ENCODE assay signal across 10 mouse cellular contexts in the genomic region with DNA sequence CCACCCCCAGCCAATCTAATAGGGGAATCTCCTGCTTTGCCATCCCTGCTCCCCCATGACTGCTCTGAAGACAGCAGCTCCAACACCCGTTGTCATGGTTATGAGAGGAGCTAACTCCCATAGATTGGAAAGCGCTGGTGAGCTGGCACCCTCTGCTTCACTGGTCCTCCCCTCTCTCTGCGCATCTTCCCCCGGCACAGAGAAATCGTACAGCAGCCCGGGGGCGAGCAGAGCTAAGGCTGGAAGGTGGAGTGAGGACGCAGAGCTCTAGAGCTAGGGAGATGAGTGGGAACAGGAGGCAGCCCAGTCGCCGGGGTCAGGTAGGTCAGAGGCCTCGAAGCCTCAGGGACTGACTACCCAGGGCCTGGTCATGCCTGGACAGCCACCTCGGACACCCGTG. TPM values are rescaled to one million over a fixed set of nuclear protein-coding genes. Genes with fewer than 3 reads are reported as not detected.
DNase-seq lines count a peak whose midpoint lies in the region; ATAC-seq and TF ChIP-seq lines count a peak whose summit lies in the region.
"Had no signal": no experiment of that assay in that cellular context is flagged by ENCODE, and none has a peak within 500 bp of the region (broad histone marks: within the 10 kb centered on the region; RNA-seq: fewer than 3 reads in every experiment).

No protein-coding gene starts in this region.

- H3K79me2 ChIP-seq in C2C12 (ENCODE audit: control insufficient read depth, insufficient read depth), result peaks cover 93% of the 10 kb centered on the region

- H3K36me3 ChIP-seq in hindbrain, embryonic 13.5 days, result peaks cover 67% of the 10 kb centered on the region
- H3K36me3 ChIP-seq in hindbrain, embryonic 16.5 days (ENCODE audit: control insufficient read depth, insufficient read depth, low read length), result peaks cover 42% of the 10 kb centered on the region
- H3K36me3 ChIP-seq in C2C12 (ENCODE audit: control insufficient read depth, insufficient read depth), result peaks cover 60% of the 10 kb centered on the region
- peaks cover 79% of the 10 kb centered on the region for H3K36me3 ChIP-seq in embryonic facial prominence, embryonic 13.5 days

- intact Hi-C loops in left cerebral cortex, adult 2 months (cut with DNase I), result no loop called here

- H3K27ac ChIP-seq in hindbrain, embryonic 13.5 days, result 0 out of 2 replicates have a peak overlapping the region, but pooled peaks have one; percentile 18
- H3K27ac ChIP-seq in hindbrain, embryonic 16.5 days (ENCODE audit: low read depth, low read length), result no peak overlapping the region
- no peak overlapping the region for H3K27ac ChIP-seq in embryonic facial prominence, embryonic 13.5 days
- H3K27ac ChIP-seq in left cerebral cortex, adult 2 months, result peak overlapping the region; percentile 98

- H3K4me2 ChIP-seq in hindbrain, embryonic 13.5 days, result no peak overlapping the region
- no peak overlapping the region for H3K4me2 ChIP-seq in hindbrain, embryonic 16.5 days (ENCODE audit: low read length)
- H3K4me2 ChIP-seq in embryonic facial prominence, embryonic 13.5 days, result no peak overlapping the region

- no peaks in the 10 kb centered on the region for H3K27me3 ChIP-seq in hindbrain, embryonic 13.5 days
- H3K27me3 ChIP-seq in hindbrain, embryonic 16.5 days (replicated peaks; ENCODE audit: control insufficient read depth, insufficient read depth, low read length), result no peaks in the 10 kb centered on the region
- H3K27me3 ChIP-seq in C2C12 (ENCODE audit: control insufficient read depth, insufficient read depth, insufficient read length), result no peaks in the 10 kb centered on the region
- H3K27me3 ChIP-seq in embryonic facial prominence, embryonic 13.5 days, result no peaks in the 10 kb centered on the region

- ATAC-seq in hindbrain, embryonic 13.5 days (ENCODE audit: low FRiP score), result no peak
- no peak for ATAC-seq in hindbrain, embryonic 16.5 days
- ATAC-seq in embryonic facial prominence, embryonic 13.5 days (ENCODE audit: insufficient number of reproducible peaks, insufficient read depth, low FRiP score, low TSS enrichment, low read depth), result no peak

- H3K4me1 ChIP-seq in hindbrain, embryonic 13.5 days (replicated peaks), result peaks cover 67% of the 10 kb centered on the region
- H3K4me1 ChIP-seq in hindbrain, embryonic 16.5 days (ENCODE audit: control insufficient read depth, insufficient read depth, low read depth, low read length), result peaks cover 28% of the 10 kb centered on the region
- H3K4me1 ChIP-seq in embryonic facial prominence, embryonic 13.5 days, result peaks cover 27% of the 10 kb centered on the region

- WGBS in hindbrain, embryonic 13.5 days, result 73% methylated on average over 12 of the region's 13 CpGs
- 76% methylated on average over 13 of the region's 13 CpGs for WGBS in hindbrain, embryonic 16.5 days
- WGBS in embryonic facial prominence, embryonic 13.5 days, result 53% methylated on average over 13 of the region's 13 CpGs

- TF ChIP-seq CTCF in C2C12 (IDR thresholded peaks at IDR 0.05; ENCODE audit: control insufficient read depth, insufficient read depth, insufficient read length), result no peak
- TF ChIP-seq CTCF in left cerebral cortex, adult 2 months (IDR thresholded peaks at IDR 0.05), result no peak

- H3K9ac ChIP-seq in hindbrain, embryonic 13.5 days, result peak overlapping the region; percentile 53; the same call in 1 of the 2 replicates
- H3K9ac ChIP-seq in hindbrain, embryonic 16.5 days (ENCODE audit: low read depth, low read length), result no peak overlapping the region
- peak overlapping the region; percentile 44; the same call in 1 of the 2 replicates for H3K9ac ChIP-seq in embryonic facial prominence, embryonic 13.5 days

- H3ac ChIP-seq in C2C12 (ENCODE audit: control insufficient read depth, insufficient read length, low read depth), result peak overlapping the region; percentile 19

- no peaks in the 10 kb centered on the region for H3K9me3 ChIP-seq in hindbrain, embryonic 13.5 days
- H3K9me3 ChIP-seq in hindbrain, embryonic 16.5 days (ENCODE audit: control insufficient read depth, low read length), result no peaks in the 10 kb centered on the region
- H3K9me3 ChIP-seq in embryonic facial prominence, embryonic 13.5 days, result no peaks in the 10 kb centered on the region

- H3K4me3 ChIP-seq in hindbrain, embryonic 13.5 days, result no peak overlapping the region
- no peak overlapping the region for H3K4me3 ChIP-seq in hindbrain, embryonic 16.5 days (ENCODE audit: low read length)
- no peak overlapping the region for H3K4me3 ChIP-seq in C2C12 (ENCODE audit: insufficient read depth, poor library complexity, severe bottlenecking)
- no peak overlapping the region for H3K4me3 ChIP-seq in embryonic facial prominence, embryonic 13.5 days
- peak overlapping the region; percentile 59 for H3K4me3 ChIP-seq in left cerebral cortex, adult 2 months
- H3K4me3 ChIP-seq: erythroblast, embryonic 14.5 days had no signal

- DNase-seq in left cerebral cortex, adult 2 months (ENCODE audit: extremely low spot score in 1 of 2, low spot score in 2 of 2), result peak; percentile 80
- no peak for DNase-seq in ovary, postnatal 10 days (ENCODE audit: low spot score)
- no peak for DNase-seq in adrenal gland, postnatal 25 days
- DNase-seq: kidney, adult 11 months; midbrain, embryonic 14.5 days had no signal

- H3K79me3 ChIP-seq in C2C12 (ENCODE audit: low read depth), result peaks cover 61% of the 10 kb centered on the region

TF ChIP-seq in C2C12, 6 proteins besides CTCF, POLR2A, EP300 and RAD21:
- TF ChIP-seq MAX (IDR thresholded peaks at IDR 0.05), result no peak
- no peak for TF ChIP-seq USF1 (IDR thresholded peaks at IDR 0.05; ENCODE audit: low read depth)
- TF ChIP-seq MYOG (IDR thresholded peaks at IDR 0.05; ENCODE audit: control insufficient read depth, extremely low read depth, insufficient read length), result no peak
- no peak for TF ChIP-seq CEBPB (IDR thresholded peaks at IDR 0.05; ENCODE audit: low read depth)
- no peak for TF ChIP-seq FOSL1 (IDR thresholded peaks at IDR 0.05; ENCODE audit: insufficient read depth, low read length, poor library complexity, severe bottlenecking)
- no peak for TF ChIP-seq MYOD1 (IDR thresholded peaks at IDR 0.05; ENCODE audit: control insufficient read depth, insufficient read length, low read depth)
TF ChIP-seq in C2C12: peak in this region for 0.

RNA-seq across cellular contexts. Expression of a gene that starts 23.5 kb away (rescaled TPM):
- polyA plus RNA-seq in hindbrain, embryonic 13.5 days (2015; fragmentation: Nextera tagmentation; extraction: Ambion mirVana), result 160 and 165 TPM in 2 replicates
- polyA plus RNA-seq in hindbrain, embryonic 16.5 days (2015; fragmentation: Nextera tagmentation; extraction: Ambion mirVana), result 79.0 and 104 TPM in 2 replicates
- 88.3 TPM for polyA plus RNA-seq in C2C12 (2012; fragmentation: generic; extraction: Trizol)
- polyA plus RNA-seq in embryonic facial prominence, embryonic 13.5 days (2015; fragmentation: Nextera tagmentation; extraction: Ambion mirVana), result 91.6 and 99.4 TPM in 2 replicates
- total RNA-seq in left cerebral cortex, adult 2 months (2021), result 100 to 1,000 TPM; 239 to 266 TPM
- total RNA-seq in adrenal gland, postnatal 25 days (2021), result 35.4 and 35.9 TPM in 2 replicates

RNA-seq across cellular contexts. Expression of a gene that starts 23.7 kb away (rescaled TPM):
- not detected in 2 replicates for polyA plus RNA-seq in hindbrain, embryonic 13.5 days (2015; fragmentation: Nextera tagmentation; extraction: Ambion mirVana)
- polyA plus RNA-seq in hindbrain, embryonic 16.5 days (2015; fragmentation: Nextera tagmentation; extraction: Ambion mirVana), result not detected in 2 replicates
- polyA plus RNA-seq in C2C12 (2012; fragmentation: generic; extraction: Trizol), result 0.05 TPM
- polyA plus RNA-seq in embryonic facial prominence, embryonic 13.5 days (2015; fragmentation: Nextera tagmentation; extraction: Ambion mirVana), result not detected in 2 replicates
- total RNA-seq in left cerebral cortex, adult 2 months (2021), result not detected
- total RNA-seq in adrenal gland, postnatal 25 days (2021), result not detected in 2 replicates
- polyA plus RNA-seq: erythroblast, embryonic 14.5 days; midbrain, embryonic 14.5 days had no signal

RNA-seq across cellular contexts. Expression of a gene that starts 53.6 kb away (rescaled TPM):
- 154 and 163 TPM in 2 replicates for polyA plus RNA-seq in hindbrain, embryonic 13.5 days (2015; fragmentation: Nextera tagmentation; extraction: Ambion mirVana)
- 133 and 167 TPM in 2 replicates for polyA plus RNA-seq in hindbrain, embryonic 16.5 days (2015; fragmentation: Nextera tagmentation; extraction: Ambion mirVana)
- polyA plus RNA-seq in C2C12 (2012; fragmentation: generic; extraction: Trizol), result 351 TPM
- 259 and 274 TPM in 2 replicates for polyA plus RNA-seq in embryonic facial prominence, embryonic 13.5 days (2015; fragmentation: Nextera tagmentation; extraction: Ambion mirVana)
- 10 to 100 TPM; 90.2 to 90.3 TPM for total RNA-seq in left cerebral cortex, adult 2 months (2021)
- total RNA-seq in adrenal gland, postnatal 25 days (2021), result 199 and 214 TPM in 2 replicates

RNA-seq across cellular contexts. Expression of a gene that starts 56.4 kb away (rescaled TPM):
- 97.7 and 99.4 TPM in 2 replicates for polyA plus RNA-seq in hindbrain, embryonic 13.5 days (2015; fragmentation: Nextera tagmentation; extraction: Ambion mirVana)
- 70.2 and 81.8 TPM in 2 replicates for polyA plus RNA-seq in hindbrain, embryonic 16.5 days (2015; fragmentation: Nextera tagmentation; extraction: Ambion mirVana)
- 14.4 TPM for polyA plus RNA-seq in C2C12 (2012; fragmentation: generic; extraction: Trizol)
- polyA plus RNA-seq in embryonic facial prominence, embryonic 13.5 days (2015; fragmentation: Nextera tagmentation; extraction: Ambion mirVana), result 92.5 and 106 TPM in 2 replicates
- 10 to 100 TPM; 55.3 to 59.3 TPM for total RNA-seq in left cerebral cortex, adult 2 months (2021)
- total RNA-seq in adrenal gland, postnatal 25 days (2021), result 64.9 and 69.4 TPM in 2 replicates

Comparison
In these comparisons a context has a peak if more than half of its experiments do, and no peak if none do; other contexts are left out.
1. H3K27ac ChIP-seq: peak in hindbrain, embryonic 13.5 days (single experiment) and left cerebral cortex, adult 2 months (single experiment); none in hindbrain, embryonic 16.5 days (single experiment) and embryonic facial prominence, embryonic 13.5 days (single experiment).
2. DNase-seq: peak in left cerebral cortex, adult 2 months (2 of 2); none in ovary, postnatal 10 days (single experiment) and adrenal gland, postnatal 25 days (single experiment).